Mouse (Mus musculus) megakaryocyte, embryonic 14.5 days (primary cell): ENCODE measurements around the gene Tcte2. TPM values are rescaled to one million over a fixed set of nuclear protein-coding genes. Genes with fewer than 3 reads are reported as not detected.
A peak's percentile ranks its signal among the peaks of the same experiment; 100 is the strongest.

Experiments
- H3K27me3 ChIP-seq: replicated peaks from 2 replicates; pipeline ENCODE3; 2012; ENCODE audit warnings: inconsistent platforms
- H3K36me3 ChIP-seq: replicated peaks from 2 replicates; pipeline ENCODE3; 2012; ENCODE audit warnings: low read length, inconsistent platforms, mixed read lengths
- H3K4me1 ChIP-seq: 2 replicates; pipeline ENCODE4 v1.6.1; 2012; ENCODE audit warnings: inconsistent platforms
- H3K4me3 ChIP-seq: replicated peaks from 2 replicates; pipeline ENCODE3; 2012; ENCODE audit warnings: moderate library complexity, mild to moderate bottlenecking, inconsistent platforms
- H3K9me3 ChIP-seq: 2 replicates; pipeline ENCODE4 v1.6.1; 2012; ENCODE audit warnings: inconsistent platforms
- FLI1 ChIP-seq: IDR thresholded peaks from 2 replicates; pipeline ENCODE4 v1.6.1; 2012; ENCODE audit warnings: low read length, inconsistent platforms, mixed read lengths
- GATA1 ChIP-seq: IDR thresholded peaks from 3 replicates; pipeline ENCODE4 v1.6.1; 2012; ENCODE audit warnings: mixed read lengths, low read length, inconsistent platforms, borderline replicate concordance
- polyA plus RNA-seq: library from polyadenylated mRNA; stranded (reverse); fragments of >175 nt; gene quantifications from 2 replicates; pipeline ENCODE4 v1.2.3, GENCODE M21; 2012; ENCODE audit warnings: low replicate concordance; ENCODE audit not compliant: insufficient read depth

Gene Tcte2
- polyA plus RNA-seq, 1 experiment: not detected

DNA sequence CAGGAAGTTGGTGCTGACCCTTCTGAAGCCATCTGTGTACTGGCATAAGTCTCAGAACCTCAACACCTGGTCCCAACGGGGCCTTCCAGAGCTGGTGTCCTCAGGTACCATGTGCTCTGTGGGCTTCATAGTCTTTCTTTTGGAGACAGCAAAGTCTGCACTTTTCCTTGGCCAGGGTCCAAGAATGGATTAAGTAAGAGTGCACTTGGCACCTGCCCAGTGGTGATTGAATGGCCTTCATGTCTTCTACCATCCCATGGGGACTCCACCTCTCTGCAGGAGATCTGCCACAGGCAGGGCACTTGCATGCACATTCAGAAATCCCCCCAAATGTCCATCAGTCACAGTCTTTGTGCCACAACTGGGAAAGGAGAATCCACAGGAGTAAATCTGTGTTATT is 74.0 kb downstream of the Tcte2 start:
- H3K9me3 ChIP-seq: no peaks in the 10 kb centered on the region
- no peak overlapping the region for H3K4me3 ChIP-seq
- peaks cover 24% of the 10 kb centered on the region for H3K27me3 ChIP-seq
- no peaks in the 10 kb centered on the region for H3K36me3 ChIP-seq
- no peak for TF ChIP-seq GATA1
- TF ChIP-seq FLI1: no peak
- H3K4me1 ChIP-seq: peaks cover 50% of the 10 kb centered on the region

- H3K9me3 ChIP-seq: no peaks in the 10 kb centered on the region
- TF ChIP-seq GATA1: no peak
- no peak for TF ChIP-seq FLI1
Observed at GRCm38 (mm10) chr17:13687086-13687485, 74.5 kb downstream of the Tcte2 start.

GRCm38 (mm10) chr17:13685621-13686020 is 76.0 kb downstream of the Tcte2 start:
- peaks cover 7% of the 10 kb centered on the region for H3K9me3 ChIP-seq
- H3K36me3 ChIP-seq: no peaks in the 10 kb centered on the region
- peaks cover 26% of the 10 kb centered on the region for H3K27me3 ChIP-seq
- TF ChIP-seq GATA1 (no peak), FLI1 (no peak)
- H3K4me3 ChIP-seq: no peak overlapping the region
- H3K4me1 ChIP-seq: peaks cover 59% of the 10 kb centered on the region

More at GRCm38 (mm10) chr17:13687086-13687485, 74.5 kb downstream of the Tcte2 start:
- Histone ChIP-seq H3K36me3 (no peaks in the 10 kb centered on the region), H3K4me3 (no peak overlapping the region), H3K27me3 (peaks cover 28% of the 10 kb centered on the region), H3K4me1 (peaks cover 56% of the 10 kb centered on the region)

DNA sequence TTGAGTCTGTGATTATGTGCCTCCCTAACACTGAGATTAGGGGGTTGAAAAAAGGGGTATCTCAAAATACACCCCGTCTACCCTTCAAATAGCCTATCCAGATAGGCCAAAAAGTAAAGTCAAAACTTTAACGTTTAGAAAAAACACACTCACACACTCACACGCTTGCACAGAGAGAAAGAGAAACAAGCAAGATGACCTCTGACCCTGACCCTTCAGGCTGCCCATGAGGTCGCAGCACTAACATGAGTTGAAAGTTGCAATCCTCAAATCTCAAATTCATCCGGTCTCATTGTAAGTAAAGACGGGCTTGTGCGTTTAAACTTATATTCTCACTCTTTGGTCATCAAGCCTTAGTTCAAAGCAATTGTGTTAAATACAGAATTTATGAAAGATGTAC is 77.4 kb downstream of the Tcte2 start:
- Histone ChIP-seq H3K4me1 (peaks cover 60% of the 10 kb centered on the region), H3K9me3 (peaks cover 13% of the 10 kb centered on the region), H3K36me3 (no peaks in the 10 kb centered on the region), H3K4me3 (peak overlapping the region; percentile 89), H3K27me3 (peaks cover 34% of the 10 kb centered on the region)
- TF ChIP-seq FLI1: no peak
- TF ChIP-seq GATA1: no peak

DNA sequence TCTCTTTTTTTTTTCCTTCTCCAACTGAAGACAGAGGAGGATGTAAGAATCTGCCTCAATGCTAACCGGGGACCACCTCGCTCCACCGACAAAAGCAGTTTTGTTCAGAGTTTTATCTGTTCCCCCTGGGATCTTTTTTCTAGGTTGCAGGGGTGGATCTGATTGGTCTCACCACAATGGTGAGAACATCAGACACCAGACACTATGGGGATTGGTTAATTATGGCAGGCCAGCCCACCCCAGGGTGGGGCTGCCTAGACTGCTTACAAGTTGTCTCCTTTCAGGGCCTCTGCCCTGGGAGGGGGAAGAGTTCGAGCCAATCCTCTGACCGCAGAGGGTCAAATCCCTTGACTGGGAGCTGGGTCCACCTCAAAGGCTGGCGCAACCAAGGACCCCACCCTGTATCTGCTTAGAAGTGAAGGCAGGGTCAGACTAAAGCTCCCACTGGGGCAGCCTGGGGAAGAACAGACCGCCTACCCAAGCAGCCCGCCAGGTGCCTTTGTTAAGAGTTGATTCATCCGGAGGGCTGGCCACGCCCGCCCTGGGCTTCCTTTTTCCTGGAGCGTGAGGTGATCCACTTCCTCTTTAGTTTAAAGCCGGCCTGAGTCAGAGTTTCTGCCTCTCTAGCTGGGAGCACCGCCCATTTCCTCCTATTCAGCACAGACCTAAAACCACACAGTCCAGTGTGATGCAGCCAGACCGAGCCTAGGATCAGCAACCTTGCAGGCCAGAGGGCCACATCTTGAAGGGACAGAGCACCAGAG is 78.0 kb downstream of the Tcte2 start:
- no peaks in the 10 kb centered on the region for H3K36me3 ChIP-seq

DNA sequence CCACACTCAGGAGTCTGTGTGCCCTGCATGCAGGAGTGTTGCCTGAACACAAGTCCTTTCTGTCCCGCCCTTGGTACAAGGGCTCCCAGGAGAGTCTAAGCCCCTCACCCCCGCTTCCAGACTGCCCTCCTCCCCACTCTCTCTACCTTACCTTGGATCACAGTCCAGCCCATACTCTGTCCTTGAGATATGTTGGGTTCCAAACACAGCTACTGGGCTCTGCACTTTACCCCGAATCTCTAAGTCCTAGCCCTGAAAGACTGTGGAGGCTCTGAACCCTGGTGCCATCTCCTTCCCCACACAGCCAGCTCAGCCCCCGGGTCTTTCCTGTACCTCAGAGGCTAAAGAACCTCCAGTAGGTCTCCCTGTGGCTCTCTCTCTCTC is 78.6 kb downstream of the Tcte2 start:
- TF ChIP-seq GATA1 (no peak), FLI1 (no peak)
- H3K36me3 ChIP-seq: no peaks in the 10 kb centered on the region
- H3K4me3 ChIP-seq: peak overlapping the region; percentile 89
- H3K4me1 ChIP-seq: peaks cover 60% of the 10 kb centered on the region
- H3K9me3 ChIP-seq: peaks cover 13% of the 10 kb centered on the region
- H3K27me3 ChIP-seq: peaks cover 35% of the 10 kb centered on the region

More for the DNA sequence above, 78.0 kb downstream of the Tcte2 start:
- Histone ChIP-seq H3K4me1 (peaks cover 60% of the 10 kb centered on the region), H3K27me3 (peaks cover 31% of the 10 kb centered on the region), H3K4me3 (peak overlapping the region; percentile 89), H3K9me3 (peaks cover 13% of the 10 kb centered on the region)
- TF ChIP-seq GATA1: no peak
- no peak for TF ChIP-seq FLI1

DNA sequence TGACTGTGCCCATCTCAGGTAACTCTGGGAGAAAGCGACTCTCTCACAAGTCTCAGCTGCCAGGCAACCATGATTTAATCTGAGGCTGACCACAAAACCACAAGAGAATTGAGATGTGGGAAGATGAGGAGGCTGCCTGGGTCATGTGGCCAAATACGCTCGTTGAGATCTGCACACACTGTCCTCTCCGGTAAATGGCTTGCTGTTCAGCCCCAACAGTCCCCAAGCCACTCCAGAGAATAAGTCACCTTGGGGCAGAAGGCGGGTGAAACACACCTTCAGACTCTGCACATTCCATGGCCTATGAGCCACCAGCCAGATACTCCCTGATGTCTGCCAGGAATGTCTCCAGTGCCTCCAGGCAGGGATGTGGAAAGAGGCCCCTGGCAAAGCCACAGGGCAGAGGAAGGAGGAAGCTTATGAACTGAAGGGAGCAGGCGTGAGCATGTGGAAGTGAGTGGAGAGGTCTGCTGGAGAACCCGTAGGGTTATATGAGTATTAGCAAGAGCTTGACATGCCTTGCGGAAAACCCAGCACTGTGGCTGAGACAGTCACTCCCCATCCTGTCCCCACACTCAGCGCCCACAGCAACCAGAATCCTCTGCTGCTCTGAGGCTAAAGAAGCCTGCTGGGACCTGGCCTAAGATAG is 79.1 kb downstream of the Tcte2 start:
- Histone ChIP-seq H3K36me3 (no peaks in the 10 kb centered on the region), H3K4me3 (peak overlapping the region; percentile 89), H3K27me3 (peaks cover 39% of the 10 kb centered on the region), H3K9me3 (peaks cover 13% of the 10 kb centered on the region), H3K4me1 (peaks cover 60% of the 10 kb centered on the region)
- TF ChIP-seq FLI1: no peak
- TF ChIP-seq GATA1: no peak

- no peak for TF ChIP-seq FLI1
- no peak for TF ChIP-seq GATA1
- no peaks in the 10 kb centered on the region for H3K36me3 ChIP-seq
- peaks cover 13% of the 10 kb centered on the region for H3K9me3 ChIP-seq
- peaks cover 54% of the 10 kb centered on the region for H3K4me1 ChIP-seq
- peaks cover 38% of the 10 kb centered on the region for H3K27me3 ChIP-seq
- H3K4me3 ChIP-seq: no peak overlapping the region
Observed at GRCm38 (mm10) chr17:13681686-13682085, 79.9 kb downstream of the Tcte2 start.

GRCm38 (mm10) chr17:13681126-13681525 is 80.5 kb downstream of the Tcte2 start:
- Histone ChIP-seq H3K4me3 (no peak overlapping the region), H3K9me3 (peaks cover 13% of the 10 kb centered on the region), H3K27me3 (peaks cover 40% of the 10 kb centered on the region), H3K36me3 (no peaks in the 10 kb centered on the region), H3K4me1 (peaks cover 48% of the 10 kb centered on the region)
- TF ChIP-seq GATA1 (no peak), FLI1 (no peak)

DNA sequence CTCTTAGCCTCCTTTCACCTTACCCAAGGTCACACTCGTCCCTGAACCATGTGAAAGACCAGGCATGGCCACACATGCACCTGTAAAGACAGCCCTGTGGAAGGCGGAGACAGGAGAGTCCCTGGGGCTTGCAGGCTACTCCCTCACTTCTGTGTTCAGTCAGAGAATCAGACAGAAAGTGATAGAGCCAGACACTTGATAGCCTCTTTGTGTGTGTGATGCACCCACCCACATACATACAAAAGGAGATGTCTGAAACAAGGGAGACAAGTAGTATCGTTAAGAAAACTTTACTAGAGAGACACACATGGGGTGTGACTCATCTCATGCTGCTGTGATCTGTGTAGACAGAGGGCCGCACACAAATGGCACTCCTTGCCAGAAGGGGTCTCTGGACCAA is 81.3 kb downstream of the Tcte2 start:
- H3K36me3 ChIP-seq: no peaks in the 10 kb centered on the region
- TF ChIP-seq FLI1: no peak
- TF ChIP-seq GATA1: no peak
- peaks cover 17% of the 10 kb centered on the region for H3K9me3 ChIP-seq
- peaks cover 45% of the 10 kb centered on the region for H3K27me3 ChIP-seq
- H3K4me3 ChIP-seq: no peak overlapping the region
- peaks cover 40% of the 10 kb centered on the region for H3K4me1 ChIP-seq
